Mouse (Mus musculus): ENCODE results near the gene Ola1. TPM values are rescaled to one million over a fixed set of nuclear protein-coding genes. Genes with fewer than 3 reads are reported as not detected.

Gene Ola1
- polyA plus RNA-seq (2012; rRNA removed): 6.5 and 8.1 TPM in 2 replicates

- TF ChIP-seq POLR2A (IDR thresholded peaks at IDR 0.05; ENCODE audit: control insufficient read depth, low read depth, low read length) (no peak), CTCF (IDR thresholded peaks at IDR 0.05; ENCODE audit: control insufficient read depth, insufficient read depth, insufficient replicate concordance, low read depth, low read length) (no peak)
- Histone ChIP-seq H3K4me3 (ENCODE audit: control insufficient read depth, low read depth, low read length) (no peak within 1 kb of the TSS), H3K27me3 (ENCODE audit: control insufficient read depth, insufficient read depth, low read length) (no peaks in the 10 kb centered on the region), H3K36me3 (ENCODE audit: control insufficient read depth, insufficient read depth, low read length) (no peaks in the 10 kb centered on the region), H3K4me1 (ENCODE audit: control insufficient read depth, insufficient read depth, low read length) (peaks cover 3% of the 10 kb centered on the region), H3K27ac (ENCODE audit: control insufficient read depth, insufficient read depth, low read depth, low read length) (no peak within 1 kb of the TSS)
These were observed at the start of gene Ola1 for GRCm38 (mm10) chr2:73218913-73219312. Gene Ola1, minus strand, starts transcription at chr2:73218924.

- Histone ChIP-seq H3K27ac (ENCODE audit: control insufficient read depth, insufficient read depth, low read depth, low read length) (no peak overlapping the region), H3K4me1 (ENCODE audit: control insufficient read depth, insufficient read depth, low read length) (peaks cover 20% of the 10 kb centered on the region), H3K36me3 (ENCODE audit: control insufficient read depth, insufficient read depth, low read length) (no peaks in the 10 kb centered on the region), H3K27me3 (ENCODE audit: control insufficient read depth, insufficient read depth, low read length) (peaks cover 2% of the 10 kb centered on the region), H3K4me3 (ENCODE audit: control insufficient read depth, low read depth, low read length) (no peak overlapping the region)
- TF ChIP-seq CTCF (IDR thresholded peaks at IDR 0.05; ENCODE audit: control insufficient read depth, insufficient read depth, insufficient replicate concordance, low read depth, low read length) (no peak), POLR2A (IDR thresholded peaks at IDR 0.05; ENCODE audit: control insufficient read depth, low read depth, low read length) (no peak)
These were observed 49.6 kb upstream of the Ola1 start for GRCm38 (mm10) chr2:73268281-73268680.

GRCm38 (mm10) chr2:73267818-73268217 lies 49.1 kb upstream of the Ola1 start:
- H3K27me3 ChIP-seq (ENCODE audit: control insufficient read depth, insufficient read depth, low read length): peaks cover 2% of the 10 kb centered on the region
- H3K4me1 ChIP-seq (ENCODE audit: control insufficient read depth, insufficient read depth, low read length): peaks cover 16% of the 10 kb centered on the region
- TF ChIP-seq POLR2A (IDR thresholded peaks at IDR 0.05; ENCODE audit: control insufficient read depth, low read depth, low read length) (no peak), CTCF (IDR thresholded peaks at IDR 0.05; ENCODE audit: control insufficient read depth, insufficient read depth, insufficient replicate concordance, low read depth, low read length) (no peak)
- H3K4me3 ChIP-seq (ENCODE audit: control insufficient read depth, low read depth, low read length): no peak overlapping the region
- H3K27ac ChIP-seq (ENCODE audit: control insufficient read depth, insufficient read depth, low read depth, low read length): no peak overlapping the region
- no peaks in the 10 kb centered on the region for H3K36me3 ChIP-seq (ENCODE audit: control insufficient read depth, insufficient read depth, low read length)

- peaks cover 2% of the 10 kb centered on the region for H3K27me3 ChIP-seq (ENCODE audit: control insufficient read depth, insufficient read depth, low read length)
- TF ChIP-seq POLR2A (IDR thresholded peaks at IDR 0.05; ENCODE audit: control insufficient read depth, low read depth, low read length) (no peak), CTCF (IDR thresholded peaks at IDR 0.05; ENCODE audit: control insufficient read depth, insufficient read depth, insufficient replicate concordance, low read depth, low read length) (no peak)
- H3K27ac ChIP-seq (ENCODE audit: control insufficient read depth, insufficient read depth, low read depth, low read length): no peak overlapping the region
- no peaks in the 10 kb centered on the region for H3K36me3 ChIP-seq (ENCODE audit: control insufficient read depth, insufficient read depth, low read length)
- H3K4me1 ChIP-seq (ENCODE audit: control insufficient read depth, insufficient read depth, low read length): peaks cover 12% of the 10 kb centered on the region
- no peak overlapping the region for H3K4me3 ChIP-seq (ENCODE audit: control insufficient read depth, low read depth, low read length)
These were observed 48.5 kb upstream of the Ola1 start for GRCm38 (mm10) chr2:73267231-73267630.

- H3K27me3 ChIP-seq (ENCODE audit: control insufficient read depth, insufficient read depth, low read length): peaks cover 2% of the 10 kb centered on the region
- peaks cover 10% of the 10 kb centered on the region for H3K4me1 ChIP-seq (ENCODE audit: control insufficient read depth, insufficient read depth, low read length)
- TF ChIP-seq POLR2A (IDR thresholded peaks at IDR 0.05; ENCODE audit: control insufficient read depth, low read depth, low read length) (no peak), CTCF (IDR thresholded peaks at IDR 0.05; ENCODE audit: control insufficient read depth, insufficient read depth, insufficient replicate concordance, low read depth, low read length) (no peak)
- no peaks in the 10 kb centered on the region for H3K36me3 ChIP-seq (ENCODE audit: control insufficient read depth, insufficient read depth, low read length)
- no peak overlapping the region for H3K4me3 ChIP-seq (ENCODE audit: control insufficient read depth, low read depth, low read length)
- H3K27ac ChIP-seq (ENCODE audit: control insufficient read depth, insufficient read depth, low read depth, low read length): no peak overlapping the region
These were observed 47.9 kb upstream of the Ola1 start for GRCm38 (mm10) chr2:73266623-73267022.

GRCm38 (mm10) chr2:73266011-73266410 lies 47.3 kb upstream of the Ola1 start:
- H3K27ac ChIP-seq (ENCODE audit: control insufficient read depth, insufficient read depth, low read depth, low read length): no peak overlapping the region
- no peak overlapping the region for H3K4me3 ChIP-seq (ENCODE audit: control insufficient read depth, low read depth, low read length)
- TF ChIP-seq POLR2A (IDR thresholded peaks at IDR 0.05; ENCODE audit: control insufficient read depth, low read depth, low read length): no peak
- no peak for TF ChIP-seq CTCF (IDR thresholded peaks at IDR 0.05; ENCODE audit: control insufficient read depth, insufficient read depth, insufficient replicate concordance, low read depth, low read length)
- H3K4me1 ChIP-seq (ENCODE audit: control insufficient read depth, insufficient read depth, low read length): peaks cover 7% of the 10 kb centered on the region
- H3K27me3 ChIP-seq (ENCODE audit: control insufficient read depth, insufficient read depth, low read length): peaks cover 2% of the 10 kb centered on the region
- no peaks in the 10 kb centered on the region for H3K36me3 ChIP-seq (ENCODE audit: control insufficient read depth, insufficient read depth, low read length)

GRCm38 (mm10) chr2:73264611-73265195 lies 46.0 kb upstream of the Ola1 start:
- Histone ChIP-seq H3K36me3 (ENCODE audit: control insufficient read depth, insufficient read depth, low read length) (no peaks in the 10 kb centered on the region), H3K4me1 (ENCODE audit: control insufficient read depth, insufficient read depth, low read length) (peaks cover 7% of the 10 kb centered on the region), H3K27me3 (ENCODE audit: control insufficient read depth, insufficient read depth, low read length) (no peaks in the 10 kb centered on the region; the same call in none of the 2 replicates), H3K4me3 (ENCODE audit: control insufficient read depth, low read depth, low read length) (no peak overlapping the region), H3K27ac (ENCODE audit: control insufficient read depth, insufficient read depth, low read depth, low read length) (no peak overlapping the region)
- no peak for TF ChIP-seq CTCF (IDR thresholded peaks at IDR 0.05; ENCODE audit: control insufficient read depth, insufficient read depth, insufficient replicate concordance, low read depth, low read length)

Data from testis, adult 2 months (tissue).